Mouse (Mus musculus) G1E (cell line): ENCODE measurements at regions not wholly inside any gene's neighbourhood (a gene's known extent, or its start where the extent isn't known, plus 50 kb on each side); places are given as distances from the start of the nearest gene placed in this dataset.

ENCODE experiments used
- CTCF ChIP-seq: IDR thresholded peaks from 2 replicates; pipeline ENCODE4 v1.5.1; 2012; ENCODE audit warnings: low read depth, low read length, inconsistent platforms, mixed read lengths
- GATA1 ChIP-seq: IDR thresholded peaks from 2 replicates; pipeline ENCODE4 v1.6.1; 2012; ENCODE audit warnings: borderline replicate concordance, low read length, inconsistent platforms, mixed read lengths
- GATA2 ChIP-seq: IDR thresholded peaks from 2 replicates; pipeline ENCODE4 v1.6.1; 2012; ENCODE audit warnings: low read depth, low read length, inconsistent platforms, borderline replicate concordance

- TF ChIP-seq GATA2: no peak
- no peak for TF ChIP-seq GATA1
- TF ChIP-seq CTCF: no peak
Observed at GRCm38 (mm10) chr15:94112801-94113200, 352.4 kb downstream of the Adamts20 start.
